Comparison of ENCODE assay signal across 21 mouse cellular contexts in the genomic region with DNA sequence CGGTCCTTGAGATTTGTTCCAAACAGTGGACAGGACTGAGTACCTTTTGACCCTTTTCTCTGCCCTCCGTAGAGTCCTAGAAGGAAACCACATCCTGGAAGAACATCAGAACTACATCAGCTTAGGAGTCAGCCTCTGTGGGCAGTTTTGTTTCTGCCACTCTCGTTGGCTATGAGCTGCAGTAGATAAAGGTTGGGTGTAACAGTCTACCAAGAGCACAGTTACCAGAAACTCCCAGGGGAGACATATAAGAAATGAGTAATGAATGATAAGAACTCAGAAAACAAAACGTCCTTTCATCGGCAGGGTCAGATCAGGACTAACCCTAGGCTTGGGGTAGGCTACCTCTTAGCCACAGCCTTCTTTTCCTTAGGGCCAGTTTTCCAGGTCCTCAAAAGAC.
DNase-seq lines count a peak whose midpoint lies in the region; ATAC-seq and TF ChIP-seq lines count a peak whose summit lies in the region.
"Had no signal": no experiment of that assay in that cellular context is flagged by ENCODE, and none has a peak within 500 bp of the region (broad histone marks: within the 10 kb centered on the region; RNA-seq: fewer than 3 reads in every experiment).

No protein-coding gene starts in this region.

- no peak overlapping the region for H3ac ChIP-seq in C2C12 (ENCODE audit: control insufficient read depth, insufficient read length, low read depth)

- no peak overlapping the region for H3K27ac ChIP-seq in liver, embryonic 12.5 days
- no peak overlapping the region for H3K27ac ChIP-seq in liver, postnatal 0 days (ENCODE audit: low read depth)
- H3K27ac ChIP-seq in stomach, postnatal 0 days (replicated peaks), result no peak overlapping the region
- H3K27ac ChIP-seq: embryonic facial prominence, embryonic 15.5 days; forebrain, embryonic 15.5 days; heart, embryonic 15.5 days; hindbrain, embryonic 15.5 days; limb, embryonic 10.5 days; neural tube, embryonic 15.5 days had no signal

- H3K9ac ChIP-seq in liver, embryonic 12.5 days, result no peak overlapping the region
- H3K9ac ChIP-seq in liver, postnatal 0 days (replicated peaks), result no peak overlapping the region
- no peak overlapping the region for H3K9ac ChIP-seq in stomach, postnatal 0 days (ENCODE audit: low read length)
- H3K9ac ChIP-seq: embryonic facial prominence, embryonic 15.5 days; forebrain, embryonic 15.5 days; heart, embryonic 15.5 days; hindbrain, embryonic 15.5 days; neural tube, embryonic 15.5 days had no signal

- WGBS in liver, embryonic 12.5 days (ENCODE audit: insufficient replicate concordance), result 34% methylated on average over 5 of the region's 5 CpGs
- WGBS in liver, postnatal 0 days (ENCODE audit: insufficient replicate concordance), result 49% methylated on average over 5 of the region's 5 CpGs
- WGBS in stomach, postnatal 0 days, result 69% methylated on average over 5 of the region's 5 CpGs

- no peak overlapping the region for H3K4me2 ChIP-seq in liver, embryonic 12.5 days
- H3K4me2 ChIP-seq in liver, postnatal 0 days (ENCODE audit: low read depth, low read length), result no peak overlapping the region
- no peak overlapping the region for H3K4me2 ChIP-seq in stomach, postnatal 0 days (replicated peaks; ENCODE audit: low read depth)
- H3K4me2 ChIP-seq: embryonic facial prominence, embryonic 15.5 days; forebrain, embryonic 15.5 days; heart, embryonic 15.5 days; hindbrain, embryonic 15.5 days; neural tube, embryonic 15.5 days had no signal

- peak; percentile 35; the same call in 1 of the 2 replicates for ATAC-seq in liver, embryonic 12.5 days
- ATAC-seq in liver, postnatal 0 days, result no peak
- ATAC-seq in stomach, postnatal 0 days (ENCODE audit: low FRiP score, low TSS enrichment), result peak; percentile 64
- ATAC-seq: forebrain, embryonic 15.5 days; Patski had no signal

- no peak overlapping the region for H3K4me3 ChIP-seq in liver, embryonic 12.5 days
- H3K4me3 ChIP-seq in liver, postnatal 0 days (ENCODE audit: low read depth, low read length), result no peak overlapping the region
- H3K4me3 ChIP-seq in C2C12 (ENCODE audit: insufficient read depth, poor library complexity, severe bottlenecking), result no peak overlapping the region
- H3K4me3 ChIP-seq in stomach, postnatal 0 days (ENCODE audit: low read depth, low read length), result no peak overlapping the region
- H3K4me3 ChIP-seq: embryonic facial prominence, embryonic 15.5 days; forebrain, embryonic 15.5 days; heart, embryonic 15.5 days; hindbrain, embryonic 15.5 days; limb, embryonic 10.5 days; neural tube, embryonic 15.5 days had no signal

- H3K36me3 ChIP-seq in liver, embryonic 12.5 days, result no peaks in the 10 kb centered on the region
- H3K36me3 ChIP-seq in liver, postnatal 0 days (replicated peaks; ENCODE audit: insufficient read depth, low read length), result no peaks in the 10 kb centered on the region
- H3K36me3 ChIP-seq in C2C12 (ENCODE audit: control insufficient read depth, insufficient read depth), result no peaks in the 10 kb centered on the region
- H3K36me3 ChIP-seq in stomach, postnatal 0 days (ENCODE audit: control insufficient read depth, insufficient read depth, low read length), result no peaks in the 10 kb centered on the region
- H3K36me3 ChIP-seq: embryonic facial prominence, embryonic 15.5 days; forebrain, embryonic 15.5 days; heart, embryonic 15.5 days; hindbrain, embryonic 15.5 days; limb, embryonic 10.5 days had no signal

- TF ChIP-seq EP300 in liver, postnatal 0 days (IDR thresholded peaks at IDR 0.05; ENCODE audit: low read depth), result no peak
- TF ChIP-seq EP300 in stomach, postnatal 0 days (optimal IDR thresholded peaks at IDR 0.05), result no peak

- H3K27me3 ChIP-seq in liver, embryonic 12.5 days (replicated peaks), result no peaks in the 10 kb centered on the region; the same call in 1 of the 2 replicates
- H3K27me3 ChIP-seq in liver, postnatal 0 days (ENCODE audit: insufficient read depth, low read length), result no peaks in the 10 kb centered on the region
- H3K27me3 ChIP-seq in C2C12 (ENCODE audit: control insufficient read depth, insufficient read depth, insufficient read length), result no peaks in the 10 kb centered on the region
- H3K27me3 ChIP-seq in stomach, postnatal 0 days (ENCODE audit: control insufficient read depth, insufficient read depth, low read length), result no peaks in the 10 kb centered on the region
- H3K27me3 ChIP-seq: embryonic facial prominence, embryonic 15.5 days; forebrain, embryonic 15.5 days; heart, embryonic 15.5 days; hindbrain, embryonic 15.5 days; neural tube, embryonic 15.5 days; Patski had no signal

- TF ChIP-seq CTCF in liver, postnatal 0 days (IDR thresholded peaks at IDR 0.05; ENCODE audit: low read depth), result no peak
- no peak for TF ChIP-seq CTCF in C2C12 (IDR thresholded peaks at IDR 0.05; ENCODE audit: control insufficient read depth, insufficient read depth, insufficient read length)
- TF ChIP-seq CTCF in stomach, postnatal 0 days (IDR thresholded peaks at IDR 0.05; ENCODE audit: low read depth), result no peak

- DNase-seq in liver, postnatal 0 days, result no peak
- DNase-seq in c-Kit-positive CD71-positive TER-119-negative erythroid progenitor cells, embryonic 14.5 days (ENCODE audit: low read depth), result peak; percentile 21
- DNase-seq in stomach, postnatal 0 days (ENCODE audit: low spot score), result no peak
- DNase-seq in adrenal gland, postnatal 10 days, result no peak
- no peak for DNase-seq in right cerebral cortex, adult 2 months (ENCODE audit: low spot score in 2 of 2)
- DNase-seq: adrenal gland, adult 2 months; cerebellum, adult 9-10 months; gastrocnemius, postnatal 25 days; heart, postnatal 4 days; kidney, adult 8-10 months; kidney, postnatal 14 days; lung, adult 2 months had no signal

- H3K9me3 ChIP-seq in liver, embryonic 12.5 days (replicated peaks), result no peaks in the 10 kb centered on the region
- H3K9me3 ChIP-seq in liver, postnatal 0 days (ENCODE audit: low read length), result no peaks in the 10 kb centered on the region
- no peaks in the 10 kb centered on the region for H3K9me3 ChIP-seq in stomach, postnatal 0 days (ENCODE audit: control insufficient read depth, low read length)
- H3K9me3 ChIP-seq: embryonic facial prominence, embryonic 15.5 days; forebrain, embryonic 15.5 days; heart, embryonic 15.5 days; hindbrain, embryonic 15.5 days; limb, embryonic 10.5 days; neural tube, embryonic 15.5 days had no signal

- no peaks in the 10 kb centered on the region for H3K79me3 ChIP-seq in C2C12 (ENCODE audit: low read depth)

- H3K79me2 ChIP-seq in C2C12 (ENCODE audit: control insufficient read depth, insufficient read depth), result no peaks in the 10 kb centered on the region

- H3K4me1 ChIP-seq in liver, embryonic 12.5 days, result peaks cover 6% of the 10 kb centered on the region; the same call in 1 of the 2 replicates
- no peaks in the 10 kb centered on the region for H3K4me1 ChIP-seq in liver, postnatal 0 days (ENCODE audit: insufficient read depth)
- no peaks in the 10 kb centered on the region for H3K4me1 ChIP-seq in stomach, postnatal 0 days (replicated peaks; ENCODE audit: control insufficient read depth, insufficient read depth)
- H3K4me1 ChIP-seq: embryonic facial prominence, embryonic 15.5 days; forebrain, embryonic 15.5 days; heart, embryonic 15.5 days; hindbrain, embryonic 15.5 days; neural tube, embryonic 15.5 days had no signal

TF ChIP-seq in C2C12, 6 proteins besides CTCF, POLR2A, EP300 and RAD21:
- TF ChIP-seq CEBPB (IDR thresholded peaks at IDR 0.05; ENCODE audit: low read depth) (no peak), MYOD1 (IDR thresholded peaks at IDR 0.05; ENCODE audit: control insufficient read depth, insufficient read length, low read depth) (peak; percentile 26)
